Mouse (Mus musculus): ENCODE results near the gene Olfr1109. TPM values are rescaled to one million over a fixed set of nuclear protein-coding genes. Genes with fewer than 3 reads are reported as not detected.

Olfr1109 gene
- polyA plus RNA-seq (2017; shearing (Covaris generic)): not detected

GRCm38 (mm10) chr2:87095908-87096307 lies at the start of gene Olfr1109:
Olfr1109 (minus strand) TSS chr2:87096008.

GRCm38 (mm10) chr2:87140200-87140599 lies 44.4 kb upstream of the Olfr1109 start, which contains the start of gene Olfr1110:
Olfr1110 (minus strand) TSS chr2:87140300.

GRCm38 (mm10) chr2:87114467-87114866 lies 18.7 kb upstream of the Olfr1109 start, which contains the start of gene Olfr259:
Olfr259 (minus strand) TSS chr2:87114567.

GRCm38 (mm10) chr2:87075717-87076116 lies 20.1 kb downstream of the Olfr1109 start, which contains the start of gene Olfr1107:
Olfr1107 (minus strand) TSS chr2:87075817.

GRCm38 (mm10) chr2:87052173-87052572 lies 43.6 kb downstream of the Olfr1109 start, which contains the start of gene Olfr1106:
Olfr1106 (minus strand) TSS chr2:87052273.

Other genes with a start within 250 kb of the Olfr1109 start
- gene Olfr1095, start 244.3 kb downstream of the Olfr1109 start, polyA plus RNA-seq (2017; shearing (Covaris generic)): not detected
- gene Gm13723, start 221.2 kb downstream of the Olfr1109 start, polyA plus RNA-seq (2017; shearing (Covaris generic)): 0.15 TPM
- gene Olfr1097, start 203.8 kb downstream of the Olfr1109 start, polyA plus RNA-seq (2017; shearing (Covaris generic)): not detected
- not detected for gene Olfr1098, start 171.5 kb downstream of the Olfr1109 start, polyA plus RNA-seq (2017; shearing (Covaris generic))
- not detected for gene Olfr1099, start 135.3 kb downstream of the Olfr1109 start, polyA plus RNA-seq (2017; shearing (Covaris generic))
- not detected for gene Olfr1100, start 116.1 kb downstream of the Olfr1109 start, polyA plus RNA-seq (2017; shearing (Covaris generic))
- not detected for gene Olfr1101, start 104.8 kb downstream of the Olfr1109 start, polyA plus RNA-seq (2017; shearing (Covaris generic))
- gene Olfr1102, start 97.6 kb downstream of the Olfr1109 start, polyA plus RNA-seq (2017; shearing (Covaris generic)): not detected
- gene Olfr1104, start 68.9 kb downstream of the Olfr1109 start, polyA plus RNA-seq (2017; shearing (Covaris generic)): not detected
- not detected for gene Olfr1105, start 59.5 kb downstream of the Olfr1109 start, polyA plus RNA-seq (2017; shearing (Covaris generic))
- not detected for gene Olfr1106, start 43.7 kb downstream of the Olfr1109 start, polyA plus RNA-seq (2017; shearing (Covaris generic))
- gene Olfr1107, start 20.2 kb downstream of the Olfr1109 start, polyA plus RNA-seq (2017; shearing (Covaris generic)): not detected
- not detected for gene Olfr259, start 18.6 kb upstream of the Olfr1109 start, polyA plus RNA-seq (2017; shearing (Covaris generic))
- gene Olfr1110, start 44.3 kb upstream of the Olfr1109 start, polyA plus RNA-seq (2017; shearing (Covaris generic)): not detected
- not detected for gene Olfr1111, start 56.6 kb upstream of the Olfr1109 start, polyA plus RNA-seq (2017; shearing (Covaris generic))
- not detected for gene Olfr1112, start 91.8 kb upstream of the Olfr1109 start, polyA plus RNA-seq (2017; shearing (Covaris generic))
- gene Olfr1113, start 113.0 kb upstream of the Olfr1109 start, polyA plus RNA-seq (2017; shearing (Covaris generic)): not detected
- not detected for gene Olfr1115, start 152.0 kb upstream of the Olfr1109 start, polyA plus RNA-seq (2017; shearing (Covaris generic))
- not detected for gene Olfr1116, start 171.5 kb upstream of the Olfr1109 start, polyA plus RNA-seq (2017; shearing (Covaris generic))
- gene Olfr1118, start 211.6 kb upstream of the Olfr1109 start, polyA plus RNA-seq (2017; shearing (Covaris generic)): not detected